Mouse (Mus musculus): ENCODE measurements at regions not wholly inside any gene's neighbourhood (a gene's known extent, or its start where the extent isn't known, plus 50 kb on each side); places are given as distances from the start of the nearest gene placed in this dataset.
"Not testable (repeated sequence)": the region's sequence is repeated elsewhere in the genome, so short reads cannot be mapped to it uniquely, and the experiment has no call there.

DNA sequence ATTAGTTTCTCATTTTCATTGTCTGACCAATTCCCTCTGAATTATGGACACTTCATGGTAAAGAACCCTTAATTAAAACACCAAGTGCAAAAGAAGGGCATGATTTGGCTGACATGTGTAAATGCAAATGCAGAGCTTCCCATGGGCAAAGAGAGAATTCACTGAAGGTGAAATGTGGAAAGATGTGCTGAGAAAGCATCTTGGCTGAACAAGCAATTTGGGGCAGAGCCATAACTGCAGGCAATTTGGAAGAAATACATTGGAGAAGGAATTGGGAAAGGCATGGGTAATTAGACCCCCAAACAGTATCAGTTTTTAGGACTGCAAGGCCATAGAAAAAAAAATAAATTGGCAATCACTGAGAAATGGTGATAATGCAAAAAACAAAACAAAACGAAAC is 153.3 kb upstream of the Arsj start:
- H3K9me3 ChIP-seq, result no peaks in the 10 kb centered on the region
- WGBS, result 76% methylated on average over 1 of the region's 1 CpGs
- H3K9ac ChIP-seq, result no peak overlapping the region
- no peaks in the 10 kb centered on the region for H3K27me3 ChIP-seq
- ATAC-seq (ENCODE audit: low FRiP score, low read depth), result no peak
- no peak overlapping the region for H3K4me2 ChIP-seq (replicated peaks)
- H3K4me1 ChIP-seq, result no peaks in the 10 kb centered on the region
- no peaks in the 10 kb centered on the region for H3K36me3 ChIP-seq
- no peak overlapping the region for H3K27ac ChIP-seq
- H3K4me3 ChIP-seq, result no peak overlapping the region

- no peaks in the 10 kb centered on the region for H3K27me3 ChIP-seq
- H3K9ac ChIP-seq, result no peak overlapping the region
- no peak for ATAC-seq (ENCODE audit: low FRiP score, low read depth)
- H3K36me3 ChIP-seq, result no peaks in the 10 kb centered on the region
- no peak overlapping the region for H3K4me2 ChIP-seq (replicated peaks)
- H3K4me1 ChIP-seq, result no peaks in the 10 kb centered on the region
- H3K4me3 ChIP-seq, result no peak overlapping the region
- WGBS, result 95% methylated on average over 4 of the region's 4 CpGs
- H3K9me3 ChIP-seq, result no peaks in the 10 kb centered on the region
- no peak overlapping the region for H3K27ac ChIP-seq
Observed at GRCm38 (mm10) chr3:126227575-126227974, 135.9 kb upstream of the Arsj start.

DNA sequence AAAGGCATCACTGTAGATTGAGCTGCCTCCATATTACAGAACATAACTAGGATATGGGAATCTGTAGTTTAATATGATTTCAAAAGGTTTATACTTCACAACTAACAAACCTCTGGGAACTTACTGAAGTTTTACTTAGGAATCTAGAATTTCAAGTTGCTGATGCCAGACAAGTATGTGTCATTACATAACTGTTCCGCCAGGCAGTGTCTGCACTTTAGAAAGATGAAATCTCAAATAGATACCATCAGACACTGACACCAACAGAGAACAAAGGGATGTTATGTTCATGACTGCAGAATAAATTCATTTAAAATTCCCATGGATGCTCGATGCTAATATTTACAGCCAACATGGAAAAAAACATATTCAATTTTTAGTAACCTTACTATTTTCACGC is 117.7 kb upstream of the Arsj start:
- WGBS, result 84% methylated on average over 3 of the region's 3 CpGs
- no peak overlapping the region for H3K27ac ChIP-seq
- ATAC-seq (ENCODE audit: low FRiP score, low read depth), result no peak
- no peaks in the 10 kb centered on the region for H3K27me3 ChIP-seq
- no peaks in the 10 kb centered on the region for H3K4me1 ChIP-seq
- H3K36me3 ChIP-seq, result no peaks in the 10 kb centered on the region
- H3K9ac ChIP-seq, result no peak overlapping the region
- H3K4me3 ChIP-seq, result no peak overlapping the region
- no peak overlapping the region for H3K4me2 ChIP-seq (replicated peaks)
- no peaks in the 10 kb centered on the region for H3K9me3 ChIP-seq

GRCm38 (mm10) chr3:126261270-126261669 is 102.2 kb upstream of the Arsj start:
- H3K4me2 ChIP-seq (replicated peaks), result no peak overlapping the region
- no peaks in the 10 kb centered on the region for H3K36me3 ChIP-seq
- H3K27me3 ChIP-seq, result no peaks in the 10 kb centered on the region
- no peak overlapping the region for H3K9ac ChIP-seq
- WGBS, result 90% methylated on average over 8 of the region's 8 CpGs
- no peak overlapping the region for H3K27ac ChIP-seq
- H3K9me3 ChIP-seq, result no peaks in the 10 kb centered on the region
- no peaks in the 10 kb centered on the region for H3K4me1 ChIP-seq
- ATAC-seq (ENCODE audit: low FRiP score, low read depth), result no peak
- no peak overlapping the region for H3K4me3 ChIP-seq

DNA sequence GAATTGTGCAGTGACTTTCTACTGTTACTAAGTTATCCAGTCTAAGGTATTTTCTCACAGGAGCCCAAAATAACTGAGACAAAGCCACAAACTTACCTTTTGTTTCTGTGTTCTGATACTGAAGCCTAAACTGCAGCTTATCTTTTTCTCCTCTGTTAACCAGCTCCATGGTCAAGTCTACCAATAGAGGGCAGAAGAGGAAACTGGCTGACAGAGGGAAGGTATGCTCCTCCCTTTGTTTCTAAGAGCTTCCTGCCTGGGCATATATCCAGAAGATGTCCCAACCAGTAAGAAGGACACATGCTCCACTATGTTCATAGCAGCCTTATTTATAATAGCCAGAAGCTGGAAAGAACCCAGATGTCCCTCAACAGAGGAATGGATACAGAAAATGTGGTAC is 91.5 kb upstream of the Arsj start:
- H3K9me3 ChIP-seq; H3K4me2 ChIP-seq (replicated peaks); H3K4me3 ChIP-seq; H3K27me3 ChIP-seq; H3K4me1 ChIP-seq; H3K36me3 ChIP-seq; H3K9ac ChIP-seq; H3K27ac ChIP-seq; ATAC-seq (ENCODE audit: low FRiP score, low read depth): not testable (repeated sequence)

- no peaks in the 10 kb centered on the region for H3K27me3 ChIP-seq
- no peak overlapping the region for H3K4me2 ChIP-seq (replicated peaks)
- H3K4me3 ChIP-seq, result no peak overlapping the region
- H3K9me3 ChIP-seq, result no peaks in the 10 kb centered on the region
- no peak for ATAC-seq (ENCODE audit: low FRiP score, low read depth)
- 89% methylated on average over 3 of the region's 3 CpGs for WGBS
- no peak overlapping the region for H3K27ac ChIP-seq
- H3K36me3 ChIP-seq, result no peaks in the 10 kb centered on the region
- no peak overlapping the region for H3K9ac ChIP-seq
- no peaks in the 10 kb centered on the region for H3K4me1 ChIP-seq
Observed at GRCm38 (mm10) chr3:126273566-126273965, 89.9 kb upstream of the Arsj start.

DNA sequence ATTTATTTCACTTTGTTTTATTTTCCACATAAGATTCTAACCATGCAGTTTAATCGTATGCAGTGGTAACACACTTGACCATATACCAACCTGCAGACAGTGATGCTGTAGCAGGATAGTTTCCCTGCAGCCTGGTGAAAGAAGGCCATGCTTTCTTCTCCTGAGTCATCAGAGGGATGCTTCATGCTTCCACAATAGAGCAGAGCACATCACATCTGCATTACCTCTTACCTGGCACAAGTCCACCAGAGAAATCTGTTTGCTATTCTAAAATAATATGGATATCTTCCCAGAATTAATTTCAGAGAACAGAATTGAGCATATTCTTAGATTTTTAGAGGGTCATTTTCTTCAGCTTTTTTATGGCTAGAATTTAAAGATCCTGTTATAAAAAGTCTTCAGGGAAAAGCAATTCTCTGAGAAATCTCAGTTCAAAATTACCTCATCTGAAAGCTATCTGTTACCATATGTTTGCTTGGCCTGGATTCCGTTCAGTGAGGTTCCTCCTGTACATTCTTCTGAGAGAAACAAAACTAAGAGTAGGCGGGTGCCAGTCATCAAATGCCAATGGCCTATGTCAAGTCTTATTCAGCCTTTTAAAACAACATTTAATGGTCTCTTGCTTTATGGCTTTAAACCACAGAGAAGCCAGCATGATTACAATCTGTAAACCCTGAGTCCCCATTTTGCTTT is 87.3 kb upstream of the Arsj start:
- H3K4me1 ChIP-seq, result no peaks in the 10 kb centered on the region
- H3K4me2 ChIP-seq (replicated peaks), result no peak overlapping the region
- H3K27ac ChIP-seq, result no peak overlapping the region
- H3K9me3 ChIP-seq, result no peaks in the 10 kb centered on the region
- no peak overlapping the region for H3K9ac ChIP-seq
- peak; percentile 90 for ATAC-seq (ENCODE audit: low FRiP score, low read depth)
- 37% methylated on average over 3 of the region's 3 CpGs for WGBS
- no peak overlapping the region for H3K4me3 ChIP-seq
- no peaks in the 10 kb centered on the region for H3K36me3 ChIP-seq
- H3K27me3 ChIP-seq, result no peaks in the 10 kb centered on the region

- Histone ChIP-seq H3K27me3 (no peaks in the 10 kb centered on the region), H3K4me2 (replicated peaks) (no peak overlapping the region), H3K27ac (no peak overlapping the region), H3K9me3 (no peaks in the 10 kb centered on the region), H3K4me1 (no peaks in the 10 kb centered on the region), H3K36me3 (no peaks in the 10 kb centered on the region), H3K9ac (no peak overlapping the region), H3K4me3 (no peak overlapping the region)
- no peak for ATAC-seq (ENCODE audit: low FRiP score, low read depth)
- 85% methylated on average over 7 of the region's 7 CpGs for WGBS
Observed at GRCm38 (mm10) chr3:126284294-126285090, 79.0 kb upstream of the Arsj start.

DNA sequence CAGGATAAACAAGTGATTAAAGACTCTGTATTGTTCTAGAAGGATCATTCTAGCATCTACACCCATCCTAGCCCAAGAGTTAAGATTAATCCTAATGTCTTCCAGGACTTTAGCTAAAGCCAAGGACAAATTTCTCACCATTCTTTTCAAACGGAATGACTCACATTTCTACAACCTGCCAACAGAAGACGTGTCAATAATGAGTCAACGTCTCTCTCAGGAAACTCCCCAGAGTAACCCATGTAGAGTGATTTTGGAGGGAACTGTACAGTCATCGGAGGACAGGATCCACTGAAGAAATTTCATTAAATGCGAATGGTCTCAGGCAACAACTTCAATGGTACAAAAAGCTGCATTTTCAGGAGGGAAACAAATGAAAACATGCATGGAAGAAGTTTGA is 71.2 kb upstream of the Arsj start:
- Histone ChIP-seq H3K9me3 (no peaks in the 10 kb centered on the region), H3K27ac (no peak overlapping the region), H3K4me3 (no peak overlapping the region), H3K27me3 (no peaks in the 10 kb centered on the region), H3K4me1 (no peaks in the 10 kb centered on the region), H3K4me2 (replicated peaks) (no peak overlapping the region), H3K36me3 (no peaks in the 10 kb centered on the region), H3K9ac (no peak overlapping the region)
- 76% methylated on average over 5 of the region's 5 CpGs for WGBS
- no peak for ATAC-seq (ENCODE audit: low FRiP score, low read depth)

- no peak overlapping the region; the same call in 1 of the 2 replicates for H3K27ac ChIP-seq
- H3K9ac ChIP-seq, result no peak overlapping the region
- peak; percentile 48; the same call in 1 of the 2 replicates for ATAC-seq (ENCODE audit: low FRiP score, low read depth)
- H3K27me3 ChIP-seq, result no peaks in the 10 kb centered on the region
- no peaks in the 10 kb centered on the region for H3K9me3 ChIP-seq
- no peaks in the 10 kb centered on the region for H3K36me3 ChIP-seq
- H3K4me1 ChIP-seq, result no peaks in the 10 kb centered on the region
- 68% methylated on average over 1 of the region's 1 CpGs for WGBS
- H3K4me3 ChIP-seq, result no peak overlapping the region
- no peak overlapping the region for H3K4me2 ChIP-seq (replicated peaks)
Observed at GRCm38 (mm10) chr3:126292830-126293229, 70.7 kb upstream of the Arsj start.

GRCm38 (mm10) chr3:126293645-126294044 is 69.8 kb upstream of the Arsj start:
- Histone ChIP-seq H3K36me3 (no peaks in the 10 kb centered on the region), H3K27ac (no peak overlapping the region), H3K4me1 (no peaks in the 10 kb centered on the region), H3K9ac (no peak overlapping the region), H3K9me3 (no peaks in the 10 kb centered on the region), H3K27me3 (no peaks in the 10 kb centered on the region), H3K4me3 (no peak overlapping the region), H3K4me2 (replicated peaks) (no peak overlapping the region)
- 86% methylated on average over 4 of the region's 4 CpGs for WGBS
- ATAC-seq (ENCODE audit: low FRiP score, low read depth), result no peak

GRCm38 (mm10) chr3:126295932-126296331 is 67.6 kb upstream of the Arsj start:
- no peak overlapping the region for H3K4me3 ChIP-seq
- H3K9me3 ChIP-seq, result no peaks in the 10 kb centered on the region
- no peaks in the 10 kb centered on the region for H3K27me3 ChIP-seq
- no peak overlapping the region for H3K9ac ChIP-seq
- no peak overlapping the region for H3K27ac ChIP-seq
- no peaks in the 10 kb centered on the region for H3K4me1 ChIP-seq
- 77% methylated on average over 1 of the region's 1 CpGs for WGBS
- H3K36me3 ChIP-seq, result no peaks in the 10 kb centered on the region
- no peak for ATAC-seq (ENCODE audit: low FRiP score, low read depth)
- H3K4me2 ChIP-seq (replicated peaks), result no peak overlapping the region

DNA sequence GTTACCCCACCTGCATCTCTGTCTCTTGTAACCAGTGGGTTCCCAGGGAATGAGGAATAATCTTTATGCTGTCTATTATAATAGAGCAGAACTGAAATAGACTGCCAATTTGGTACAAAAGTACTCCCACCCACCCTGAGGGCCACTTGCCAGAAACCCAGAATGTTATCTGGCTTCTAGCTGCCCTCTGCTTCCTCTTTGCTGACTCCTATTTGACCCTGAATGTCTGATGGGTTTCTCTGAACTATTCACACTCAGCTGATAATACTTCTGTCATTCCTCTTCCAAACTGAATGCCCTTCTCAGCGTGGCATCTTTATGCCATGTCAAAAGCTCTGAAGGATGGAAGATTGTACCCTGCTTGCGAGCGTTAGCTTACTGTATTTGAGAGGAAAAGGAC is 64.2 kb upstream of the Arsj start:
- H3K27me3 ChIP-seq, result no peaks in the 10 kb centered on the region
- no peaks in the 10 kb centered on the region for H3K4me1 ChIP-seq
- H3K9ac ChIP-seq, result no peak overlapping the region
- no peaks in the 10 kb centered on the region for H3K9me3 ChIP-seq
- no peak for ATAC-seq (ENCODE audit: low FRiP score, low read depth)
- 82% methylated on average over 3 of the region's 3 CpGs for WGBS
- no peak overlapping the region for H3K4me2 ChIP-seq (replicated peaks)
- no peak overlapping the region for H3K27ac ChIP-seq
- H3K36me3 ChIP-seq, result no peaks in the 10 kb centered on the region
- no peak overlapping the region for H3K4me3 ChIP-seq
